7 mouse cellular contexts compared by ENCODE assay signal in genomic region chr7:100009640-100010039, GRCm38 (mm10). TPM values are rescaled to one million over a fixed set of nuclear protein-coding genes. Genes with fewer than 3 reads are reported as not detected.
DNase-seq lines count a peak whose midpoint lies in the region; ATAC-seq and TF ChIP-seq lines count a peak whose summit lies in the region.

No protein-coding gene starts in this region.

- H3K27ac ChIP-seq in ES-E14 (ENCODE audit: insufficient read depth, low read depth, low read length, poor library complexity, severe bottlenecking), result no peak overlapping the region
- no peak overlapping the region for H3K27ac ChIP-seq in hindbrain, embryonic 14.5 days

- in situ Hi-C loops in ES-E14 (cut with MboI; ENCODE audit: low sequenced_read_pairs in 2 of 2, unreplicated experiment in 2 of 2), result no loop called here

- ATAC-seq in erythroid progenitor cell, adult 5-6 weeks (replicated peaks; ENCODE audit: low FRiP score, poor library complexity, severe bottlenecking), result peak; percentile 74
- ATAC-seq in hindbrain, embryonic 14.5 days (ENCODE audit: low FRiP score), result 0 out of 2 replicates have a peak, but pooled peaks have one; percentile 35
- peak; percentile 86 for ATAC-seq in megakaryocyte, adult 5-6 weeks (ENCODE audit: poor library complexity, severe bottlenecking)

- no peak overlapping the region for H3K4me2 ChIP-seq in hindbrain, embryonic 14.5 days (replicated peaks)

- H3K27me3 ChIP-seq in hindbrain, embryonic 14.5 days (ENCODE audit: control insufficient read depth, insufficient read depth, low read length), result peaks cover 42% of the 10 kb centered on the region

- H3K9ac ChIP-seq in ES-E14 (ENCODE audit: insufficient read depth, low read depth, low read length, poor library complexity, severe bottlenecking), result no peak overlapping the region
- H3K9ac ChIP-seq in hindbrain, embryonic 14.5 days, result no peak overlapping the region

- no peaks in the 10 kb centered on the region for H3K9me3 ChIP-seq in ES-E14 (ENCODE audit: control insufficient read depth, insufficient read depth, low read depth, low read length)
- no peaks in the 10 kb centered on the region for H3K9me3 ChIP-seq in hindbrain, embryonic 14.5 days (ENCODE audit: control insufficient read depth, low read length)

- H3K4me1 ChIP-seq in ES-E14 (ENCODE audit: control insufficient read depth in 2 of 2, insufficient read depth in 2 of 2, low read length in 2 of 2, poor library complexity in 1 of 2), result no peaks in the 10 kb centered on the region; a peak in 1 of 4 replicates
- H3K4me1 ChIP-seq in hindbrain, embryonic 14.5 days (replicated peaks; ENCODE audit: control insufficient read depth, insufficient read depth, low read length), result peaks cover 4% of the 10 kb centered on the region; the same call in 1 of the 2 replicates

- peak; percentile 76 for DNase-seq in ES-E14 (ENCODE audit: low read depth, low spot score)
- DNase-seq in adrenal gland, postnatal 25 days, result peak; percentile 60
- DNase-seq in hindbrain, embryonic 14.5 days (ENCODE audit: low spot score), result peak; percentile 63
- peak; percentile 35 for DNase-seq in left cerebral cortex, adult 11 months (ENCODE audit: low spot score)
- DNase-seq in right cerebral cortex, postnatal 4 days, result peak; percentile 30

- no peaks in the 10 kb centered on the region for H3K36me3 ChIP-seq in ES-E14 (ENCODE audit: control insufficient read depth, insufficient read depth, low read length, poor library complexity, severe bottlenecking)
- no peaks in the 10 kb centered on the region for H3K36me3 ChIP-seq in hindbrain, embryonic 14.5 days (replicated peaks; ENCODE audit: control insufficient read depth, insufficient read depth)

- WGBS in hindbrain, embryonic 14.5 days, result 16% methylated on average over 11 of the region's 11 CpGs

- no peak overlapping the region for H3K4me3 ChIP-seq in ES-E14 (ENCODE audit: insufficient read depth in 1 of 2, low read depth in 1 of 2, low read length in 2 of 2, poor library complexity in 1 of 2, severe bottlenecking in 1 of 2)
- H3K4me3 ChIP-seq in hindbrain, embryonic 14.5 days (replicated peaks; ENCODE audit: low read length), result no peak overlapping the region

TF ChIP-seq in ES-E14, 5 proteins besides CTCF, POLR2A, EP300 and RAD21:
- no peak for TF ChIP-seq MAFK (IDR thresholded peaks at IDR 0.05; ENCODE audit: insufficient read depth, low read depth, low read length)
- TF ChIP-seq ZC3H11A (IDR thresholded peaks at IDR 0.05; ENCODE audit: borderline replicate concordance, low read depth, low read length), result 0 out of 2 replicates have a peak, but pooled peaks have one; percentile 4

RNA-seq across cellular contexts. Expression of gene Chrdl2, which starts 3.7 kb away (rescaled TPM):
- 0.36 TPM in 1 of 2 replicates, not detected in the other for total RNA-seq in ES-E14 (2012; rRNA removed)
- not detected in 2 replicates for total RNA-seq in adrenal gland, postnatal 25 days (2021)
- total RNA-seq in erythroid progenitor cell, adult 5-6 weeks (2015; ENCODE audit: low replicate concordance), result not detected in 2 replicates
- not detected in 2 replicates for total RNA-seq in erythroid progenitor cell, adult 5-6 weeks (2017; ENCODE audit: low replicate concordance)
- polyA plus RNA-seq in hindbrain, embryonic 14.5 days (2014; fragmentation: Nextera tagmentation; extraction: Ambion mirVana), result 0.31 and 0.67 TPM in 2 replicates
- not detected in 2 replicates for total RNA-seq in megakaryocyte, adult 5-6 weeks (2015)
- total RNA-seq in megakaryocyte, adult 5-6 weeks (2017), result not detected in 2 replicates

RNA-seq across cellular contexts. Expression of gene Rnf169, which starts 29.4 kb away (rescaled TPM):
- total RNA-seq in ES-E14 (2012; rRNA removed), result 19.2 and 26.4 TPM in 2 replicates
- 16.8 and 19.8 TPM in 2 replicates for total RNA-seq in adrenal gland, postnatal 25 days (2021)
- 1.7 and 3.6 TPM in 2 replicates for total RNA-seq in erythroid progenitor cell, adult 5-6 weeks (2015; ENCODE audit: low replicate concordance)
- 10.3 and 10.5 TPM in 2 replicates for total RNA-seq in erythroid progenitor cell, adult 5-6 weeks (2017; ENCODE audit: low replicate concordance)
- polyA plus RNA-seq in hindbrain, embryonic 14.5 days (2014; fragmentation: Nextera tagmentation; extraction: Ambion mirVana), result 5.3 and 5.8 TPM in 2 replicates
- 13.2 and 13.7 TPM in 2 replicates for total RNA-seq in megakaryocyte, adult 5-6 weeks (2015)
- total RNA-seq in megakaryocyte, adult 5-6 weeks (2017), result 19.5 and 22.0 TPM in 2 replicates

Comparison
In these comparisons a context has a peak if more than half of its experiments do, and no peak if none do; other contexts are left out.
1. ATAC-seq: peak in every context shown above with its lines; median percentile 86 in megakaryocyte, adult 5-6 weeks; 74 in erythroid progenitor cell, adult 5-6 weeks; 35 in hindbrain, embryonic 14.5 days.